Mouse (Mus musculus): ENCODE measurements at regions not wholly inside any gene's neighbourhood (a gene's known extent, or its start where the extent isn't known, plus 50 kb on each side); places are given as distances from the start of the nearest gene placed in this dataset.

DNA sequence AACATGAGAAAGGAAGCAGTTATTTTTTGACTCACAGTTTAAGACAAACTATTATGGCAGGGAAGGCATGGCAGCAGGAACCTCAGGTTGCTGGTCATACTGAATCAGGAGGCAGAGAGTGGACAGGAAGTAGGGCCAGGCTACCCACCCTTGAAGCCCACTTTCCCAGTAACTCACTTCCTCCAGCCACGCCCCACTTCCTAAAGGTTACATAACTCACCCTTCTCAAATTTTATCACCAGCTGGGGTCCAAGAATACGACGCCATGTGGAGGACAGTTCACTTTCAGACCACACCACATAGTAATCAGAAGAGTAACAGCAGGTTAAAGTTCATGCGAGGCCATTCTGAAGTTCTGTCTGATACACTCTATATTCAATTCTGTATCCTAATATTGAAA lies 101.8 kb downstream of the Ddx1 start:
- TF ChIP-seq CTCF (conservative IDR thresholded peaks at IDR 0.05; ENCODE audit: low read length) (no peak), NANOG (IDR thresholded peaks at IDR 0.05; ENCODE audit: borderline replicate concordance, low read length) (no peak), POU5F1 (IDR thresholded peaks at IDR 0.05; ENCODE audit: borderline replicate concordance, low read length) (no peak)
